7 mouse cellular contexts compared by ENCODE assay signal in genomic region chr8:100850822-100851437, GRCm38 (mm10).
DNase-seq lines count a peak whose midpoint lies in the region; ATAC-seq lines count a peak whose summit lies in the region.

No protein-coding gene starts in this region.

- 49% methylated on average over 2 of the region's 2 CpGs for WGBS in midbrain, embryonic 15.5 days

- no peak overlapping the region for H3K9ac ChIP-seq in midbrain, embryonic 15.5 days

- H3K4me1 ChIP-seq in midbrain, embryonic 15.5 days = no peaks in the 10 kb centered on the region

- no peak overlapping the region for H3K4me2 ChIP-seq in midbrain, embryonic 15.5 days

- no peak overlapping the region for H3K4me3 ChIP-seq in midbrain, embryonic 15.5 days

- H3K27ac ChIP-seq in midbrain, embryonic 15.5 days = no peak overlapping the region

- H3K9me3 ChIP-seq in midbrain, embryonic 15.5 days = no peaks in the 10 kb centered on the region

- no peaks in the 10 kb centered on the region for H3K27me3 ChIP-seq in midbrain, embryonic 15.5 days (replicated peaks)

- H3K36me3 ChIP-seq in midbrain, embryonic 15.5 days (replicated peaks) = no peaks in the 10 kb centered on the region

- ATAC-seq in frontal cortex, adult (ENCODE audit: low TSS enrichment) = peak; percentile 96
- peak; percentile 52 for ATAC-seq in midbrain, embryonic 15.5 days (replicated peaks)
- ATAC-seq in activated CD4-positive, CD25-positive, alpha-beta regulatory T cell, adult 4 months = no peak

- peak; percentile 8 for DNase-seq in urinary bladder, postnatal 14 days (ENCODE audit: low spot score)
- DNase-seq in urinary bladder, postnatal 4 days (ENCODE audit: low spot score in 2 of 2) = no peak
- DNase-seq in c-Kit-positive CD71-positive TER-119-positive erythroid progenitor cells, embryonic 14.5 days (ENCODE audit: low spot score) = peak; percentile 7
- DNase-seq in layer of hippocampus, postnatal 25 days (ENCODE audit: extremely low spot score in 1 of 2, low spot score in 1 of 2) = peak; percentile 21 to 58

Comparison
In these comparisons a context has a peak if more than half of its experiments do, and no peak if none do; other contexts are left out.
1. DNase-seq: peak in urinary bladder, postnatal 14 days (single experiment), c-Kit-positive CD71-positive TER-119-positive erythroid progenitor cells, embryonic 14.5 days (single experiment) and layer of hippocampus, postnatal 25 days (2 of 2); none in urinary bladder, postnatal 4 days (0 of 2).